Mouse (Mus musculus) frontal cortex, postnatal 14 days (tissue): Measurements from ENCODE around the gene Appbp2.

Experiments
- DNase-seq, 2 experiments: peaks; one replicate each; pipeline ENCODE4 v3.0.0; 2022; ENCODE audit warnings: low spot score in 2 of 2

Gene Appbp2

GRCm38 (mm10) chr11:85157301-85157700 lies 77.6 kb downstream of the Appbp2 start:
- DNase-seq, result no peak

DNA sequence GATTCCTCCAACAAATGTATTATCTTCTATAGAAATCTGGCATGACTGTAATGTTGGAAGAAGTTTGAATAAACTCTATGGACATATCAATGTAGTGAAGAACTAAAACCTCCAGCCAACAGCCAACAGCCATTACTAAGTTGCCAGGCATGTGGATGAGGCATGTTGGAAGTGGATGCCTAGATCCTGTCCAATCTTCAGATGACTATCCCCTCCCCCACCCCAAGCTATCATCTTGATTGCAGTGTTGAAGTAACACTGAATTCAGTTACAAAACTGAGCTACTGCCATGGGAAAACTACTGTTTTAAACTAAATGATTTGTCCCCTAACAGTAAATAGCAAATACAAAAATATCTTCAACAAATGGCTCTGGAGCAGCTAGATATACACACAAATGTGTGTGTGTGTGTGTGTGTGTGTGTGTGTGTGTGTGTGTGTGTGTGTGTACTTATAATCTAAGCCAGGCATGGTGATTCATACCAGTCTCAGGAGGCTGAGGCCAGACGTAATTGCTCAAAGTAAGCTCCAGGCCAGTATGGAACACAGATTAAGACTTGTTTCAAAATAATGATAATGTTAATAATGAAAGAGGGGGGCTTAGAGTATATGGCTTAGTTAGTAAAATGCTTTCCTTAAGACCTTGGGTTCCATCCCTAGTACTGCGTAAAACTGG lies 82.5 kb downstream of the Appbp2 start:
- DNase-seq, result no peak

- peak; percentile 94 for DNase-seq
These were observed 95.1 kb downstream of the Appbp2 start, which contains the start of gene Usp32 for GRCm38 (mm10) chr11:85139581-85140540. Usp32 (minus strand) TSS chr11:85140161.

DNA sequence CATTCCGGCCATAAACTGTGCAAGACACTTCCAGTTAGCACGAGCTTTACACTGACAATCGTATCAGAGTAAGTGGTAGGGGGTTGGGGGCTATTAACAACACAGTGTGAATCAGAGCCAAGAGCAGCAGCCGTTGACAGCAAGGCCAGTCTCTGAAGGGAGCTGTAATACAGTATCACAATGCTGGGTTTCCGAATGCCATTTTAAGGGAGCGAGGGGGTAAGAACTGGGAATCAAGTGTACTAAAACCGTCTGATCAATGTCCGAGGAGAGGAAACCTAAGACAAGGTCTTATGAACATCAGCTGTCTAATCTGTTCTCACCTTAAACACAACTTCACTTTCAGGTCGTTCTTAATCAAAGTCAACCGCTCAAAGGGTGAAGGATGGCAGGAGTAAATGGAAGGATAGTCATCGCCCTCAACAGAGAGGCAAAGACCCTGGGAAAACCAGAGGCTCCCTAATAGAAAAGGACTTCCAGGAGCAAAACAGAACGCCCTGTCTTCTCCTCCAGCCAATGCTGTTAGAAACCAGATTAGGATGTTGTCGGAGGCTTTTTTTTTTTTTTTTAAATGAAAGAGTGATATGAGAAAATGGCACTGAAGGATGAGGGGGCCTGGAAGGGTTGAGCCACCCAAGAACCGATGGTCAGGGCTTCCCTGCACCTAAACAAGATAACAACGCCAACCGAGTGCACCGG lies 96.0 kb downstream of the Appbp2 start:
- peak in 1 of 2 experiments; percentile 5 for DNase-seq
